Mouse (Mus musculus) stomach, embryonic 14.5 days (tissue): ENCODE measurements at regions not wholly inside any gene's neighbourhood (a gene's known extent, or its start where the extent isn't known, plus 50 kb on each side); places are given as distances from the start of the nearest gene placed in this dataset.

Experiments
- ATAC-seq: fragments of 200-750 bp; cut with Nextera tagmentation; 2 replicates; pipeline ENCODE4 v1.8.0; 2017; ENCODE audit warnings: low read depth, moderate TSS enrichment; ENCODE audit not compliant: insufficient number of reproducible peaks, insufficient read depth, low FRiP score
- H3K27ac ChIP-seq: fragments of 300-500 bp; sonication (generic); 2 replicates; pipeline ENCODE4 v1.5.1; 2014; ENCODE audit warnings: mild to moderate bottlenecking, low read length, moderate library complexity, mixed read lengths
- H3K27me3 ChIP-seq: fragments of 300-500 bp; sonication (generic); 2 replicates; pipeline ENCODE4 v1.6.1; 2014; ENCODE audit warnings: low read length, control low read depth, mixed read lengths; ENCODE audit not compliant: control insufficient read depth, insufficient read depth
- H3K36me3 ChIP-seq: fragments of 300-500 bp; sonication (generic); 2 replicates; pipeline ENCODE4 v1.6.1; 2014; ENCODE audit warnings: mild to moderate bottlenecking, control low read depth, low read length, moderate library complexity, mixed read lengths; ENCODE audit not compliant: control insufficient read depth, insufficient read depth
- H3K4me1 ChIP-seq: fragments of 300-500 bp; sonication (generic); 2 replicates; pipeline ENCODE4 v1.6.1; 2014; ENCODE audit warnings: low read length, control low read depth, mixed read lengths; ENCODE audit not compliant: control insufficient read depth, insufficient read depth
- H3K4me2 ChIP-seq: fragments of 300-500 bp; sonication (generic); replicated peaks from 2 replicates; pipeline ENCODE4 v1.6.1; 2014; ENCODE audit warnings: low read depth, low read length, control low read depth
- H3K4me3 ChIP-seq: fragments of 300-500 bp; sonication (generic); 2 replicates; pipeline ENCODE4 v1.5.1; 2014; ENCODE audit warnings: low read depth, low read length, control low read depth
- H3K9ac ChIP-seq: fragments of 300-500 bp; sonication (generic); replicated peaks from 2 replicates; pipeline ENCODE4 v1.6.1; 2014; ENCODE audit warnings: low read depth, mild to moderate bottlenecking, control low read depth, low read length, moderate library complexity, mixed read lengths
- H3K9me3 ChIP-seq: fragments of 300-500 bp; sonication (generic); 2 replicates; pipeline ENCODE4 v1.6.1; 2016; ENCODE audit warnings: low read depth, low read length, control low read depth; ENCODE audit not compliant: control insufficient read depth
- WGBS: fragments of 180-500 bp; shearing (Covaris S2); extraction: QIAGEN DNeasy Blood & Tissue Kit; methylation state at CpG from one replicate; pipeline ENCODE4 v1.1.7; 2014; 5-methylcytosine and 5-hydroxymethylcytosine counted together

DNA sequence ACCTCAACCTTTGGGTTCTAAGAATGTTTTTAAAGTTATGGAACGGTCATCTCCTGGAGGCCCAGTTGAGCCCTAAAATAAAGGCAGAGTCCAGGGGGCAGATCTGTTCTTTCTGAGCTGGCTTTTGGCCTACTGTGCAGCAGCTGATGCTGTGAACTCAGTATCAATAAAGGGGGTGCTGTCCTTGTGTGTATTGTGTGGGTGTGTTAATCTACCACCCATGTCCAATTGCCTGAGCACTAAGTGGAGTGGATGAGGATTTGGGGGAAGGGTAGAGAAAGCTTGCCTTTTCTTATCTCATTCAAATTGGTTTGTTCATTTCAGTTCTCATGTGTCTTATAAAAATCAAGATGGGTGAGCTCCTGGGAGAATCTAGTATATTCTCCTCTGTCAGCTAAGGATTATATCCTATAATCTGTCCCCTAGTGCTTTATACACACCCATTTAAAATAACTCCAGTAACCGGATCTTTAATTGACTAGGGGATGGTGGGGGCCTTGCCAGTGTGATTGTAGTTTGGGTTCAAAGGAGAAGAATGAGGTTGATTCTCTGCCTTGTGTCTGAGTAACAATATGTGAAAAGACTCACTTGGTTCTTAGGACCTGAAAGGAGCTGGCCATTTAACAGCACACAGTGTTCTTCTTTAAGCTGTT is 703.6 kb downstream of the Tfap2b start:
- no peaks in the 10 kb centered on the region for H3K36me3 ChIP-seq
- 76% methylated on average over 2 of the region's 2 CpGs for WGBS
- no peak overlapping the region for H3K4me3 ChIP-seq
- no peaks in the 10 kb centered on the region for H3K9me3 ChIP-seq
- no peak for ATAC-seq
- H3K4me2 ChIP-seq = no peak overlapping the region
- H3K27ac ChIP-seq = no peak overlapping the region
- no peaks in the 10 kb centered on the region for H3K4me1 ChIP-seq
- no peaks in the 10 kb centered on the region for H3K27me3 ChIP-seq
- H3K9ac ChIP-seq = no peak overlapping the region

DNA sequence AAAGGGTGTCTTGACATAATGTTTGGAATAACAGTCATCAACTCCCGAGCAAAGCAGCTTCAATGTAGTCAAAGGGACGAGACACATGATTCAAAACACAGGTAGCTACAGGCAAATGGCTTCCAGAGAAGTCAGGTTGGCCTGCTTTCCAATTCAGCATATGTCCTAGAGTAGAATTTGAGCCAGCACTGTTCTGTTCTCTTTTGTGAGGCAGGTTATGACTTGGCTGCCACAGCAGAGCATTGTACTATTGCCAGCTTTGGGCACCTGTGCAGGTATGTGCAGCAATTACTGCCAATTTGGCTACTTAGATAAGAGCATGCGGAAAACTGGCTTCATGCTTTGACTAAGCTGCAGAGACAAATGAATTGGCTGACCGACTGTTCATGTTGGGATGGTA is 699.1 kb downstream of the Pkhd1 start:
- no peak overlapping the region for H3K27ac ChIP-seq
- no peak overlapping the region for H3K4me3 ChIP-seq
- no peaks in the 10 kb centered on the region for H3K4me1 ChIP-seq
- no peak overlapping the region for H3K4me2 ChIP-seq
- ATAC-seq = no peak
- no peaks in the 10 kb centered on the region for H3K27me3 ChIP-seq
- WGBS = 82% methylated on average over 4 of the region's 4 CpGs
- no peaks in the 10 kb centered on the region for H3K36me3 ChIP-seq
- H3K9me3 ChIP-seq = no peaks in the 10 kb centered on the region
- H3K9ac ChIP-seq = no peak overlapping the region

DNA sequence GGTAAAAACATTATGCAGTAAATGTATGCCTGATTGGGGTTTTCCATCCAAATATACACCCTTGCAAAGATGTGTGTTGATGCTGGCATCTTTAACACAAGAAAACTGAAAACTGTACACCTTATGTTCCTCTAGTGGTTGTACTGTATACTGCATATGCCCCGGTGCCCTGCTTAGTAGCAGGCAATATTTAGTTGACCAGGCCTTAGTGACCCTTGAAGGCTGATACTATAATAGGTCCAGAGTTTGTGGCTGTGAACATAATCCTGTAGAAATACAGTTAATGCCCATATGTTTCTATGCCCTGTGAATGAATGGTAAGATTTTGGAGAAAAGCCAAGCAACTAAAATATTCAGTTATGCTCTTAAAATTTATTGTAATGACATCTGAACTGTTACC is 690.7 kb downstream of the Pkhd1 start:
- ATAC-seq = no peak
- Histone ChIP-seq H3K4me3 (no peak overlapping the region), H3K27ac (no peak overlapping the region), H3K27me3 (no peaks in the 10 kb centered on the region), H3K4me2 (no peak overlapping the region), H3K9me3 (no peaks in the 10 kb centered on the region), H3K4me1 (no peaks in the 10 kb centered on the region), H3K36me3 (no peaks in the 10 kb centered on the region), H3K9ac (no peak overlapping the region)
- WGBS = 92% methylated on average over 1 of the region's 1 CpGs

DNA sequence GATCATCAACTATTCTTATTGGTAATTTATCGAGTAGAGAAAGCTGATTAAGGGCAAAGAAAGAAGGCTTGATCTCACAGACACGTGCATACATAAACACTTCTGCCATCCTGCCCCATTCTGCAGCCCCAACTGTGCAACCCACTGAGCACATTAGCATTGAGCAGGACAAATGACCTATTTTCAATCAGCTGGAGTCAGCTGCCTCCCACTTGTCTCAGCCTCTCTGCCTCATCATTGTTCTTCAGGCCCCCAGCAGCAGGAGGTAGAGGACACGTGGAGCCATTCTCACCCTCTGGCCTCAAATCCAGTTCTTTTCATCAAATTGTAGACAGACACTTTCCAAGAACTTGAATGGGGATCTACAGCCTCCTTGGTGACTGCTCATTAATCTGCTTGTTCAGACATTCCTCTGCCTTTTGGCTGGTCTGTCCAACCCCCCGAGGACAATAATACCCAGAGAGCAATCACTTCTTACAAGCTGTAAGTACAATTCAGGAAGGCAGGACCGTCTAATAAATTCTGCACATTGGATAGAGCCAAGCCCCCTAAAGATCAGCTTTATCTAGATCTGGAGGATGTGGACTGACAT is 690.0 kb downstream of the Pkhd1 start:
- H3K9ac ChIP-seq = no peak overlapping the region
- no peaks in the 10 kb centered on the region for H3K9me3 ChIP-seq
- H3K27me3 ChIP-seq = no peaks in the 10 kb centered on the region
- H3K4me2 ChIP-seq = no peak overlapping the region
- no peak overlapping the region for H3K27ac ChIP-seq
- no peaks in the 10 kb centered on the region for H3K4me1 ChIP-seq
- ATAC-seq = no peak
- H3K4me3 ChIP-seq = no peak overlapping the region
- 52% methylated on average over 5 of the region's 5 CpGs for WGBS
- H3K36me3 ChIP-seq = no peaks in the 10 kb centered on the region

DNA sequence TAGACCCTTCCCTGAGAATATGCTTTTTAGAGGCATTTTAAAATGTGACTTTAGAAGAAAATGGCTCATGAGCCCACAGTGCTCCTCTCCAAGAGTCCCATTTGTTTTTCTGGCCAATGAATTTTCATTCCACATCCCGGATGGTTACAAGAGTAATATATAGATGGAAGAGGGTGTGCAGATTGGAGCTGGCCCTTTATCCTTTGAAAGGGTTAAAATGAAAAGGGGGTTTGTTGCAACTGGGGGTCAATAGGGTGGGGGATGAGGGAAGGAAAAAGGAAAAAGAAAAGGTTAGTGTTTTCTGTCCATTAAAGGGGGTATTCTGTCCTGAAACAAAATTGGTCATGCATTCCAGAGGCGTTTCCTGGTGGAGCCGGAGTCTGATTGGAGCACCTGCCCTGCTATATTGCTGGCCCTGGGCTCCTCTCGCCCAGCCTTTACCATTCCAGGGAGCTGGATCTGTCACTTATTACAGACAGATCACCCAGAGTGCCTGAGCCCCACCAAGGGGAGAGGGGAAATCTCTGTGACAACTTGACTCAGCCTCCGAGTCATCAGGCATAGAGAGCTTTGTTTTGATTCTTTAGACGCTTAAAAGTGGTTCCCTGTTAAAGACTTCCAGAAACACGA is 666.7 kb downstream of the Pkhd1 start:
- Histone ChIP-seq H3K27me3 (no peaks in the 10 kb centered on the region), H3K9ac (no peak overlapping the region), H3K4me2 (no peak overlapping the region), H3K9me3 (no peaks in the 10 kb centered on the region), H3K4me1 (no peaks in the 10 kb centered on the region), H3K27ac (no peak overlapping the region), H3K4me3 (no peak overlapping the region), H3K36me3 (no peaks in the 10 kb centered on the region)
- ATAC-seq = no peak
- 52% methylated on average over 7 of the region's 7 CpGs for WGBS

DNA sequence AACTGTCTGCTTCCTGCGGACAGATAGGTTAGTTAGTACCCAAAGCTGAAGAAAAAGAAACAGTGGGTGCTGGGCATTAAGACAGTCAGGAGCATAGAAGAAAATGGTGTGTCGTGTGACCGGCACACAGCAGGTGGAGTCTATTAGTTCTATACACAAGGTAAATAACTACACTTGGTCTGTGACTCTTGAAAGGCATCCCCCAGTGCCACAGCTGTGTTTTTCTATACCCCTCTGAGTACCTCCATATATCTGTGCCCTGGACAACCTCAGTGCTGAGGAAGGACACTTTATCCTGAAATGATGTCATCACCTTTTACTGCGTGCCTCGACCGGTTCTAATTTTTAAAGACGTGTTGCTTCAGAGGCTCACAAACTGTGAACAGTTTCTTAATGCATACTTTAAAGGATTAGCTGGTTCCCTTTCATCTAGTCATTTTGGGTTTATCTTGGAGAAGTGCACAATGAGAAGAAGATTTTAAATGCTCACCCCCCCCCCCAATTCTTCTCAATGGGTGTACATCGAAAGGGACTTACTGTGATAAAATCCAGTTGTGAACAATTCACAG is 666.1 kb downstream of the Pkhd1 start:
- Histone ChIP-seq H3K9me3 (no peaks in the 10 kb centered on the region), H3K9ac (no peak overlapping the region), H3K4me2 (no peak overlapping the region), H3K4me3 (no peak overlapping the region), H3K27me3 (no peaks in the 10 kb centered on the region), H3K27ac (no peak overlapping the region), H3K4me1 (no peaks in the 10 kb centered on the region), H3K36me3 (no peaks in the 10 kb centered on the region)
- 67% methylated on average over 8 of the region's 8 CpGs for WGBS
- no peak for ATAC-seq

DNA sequence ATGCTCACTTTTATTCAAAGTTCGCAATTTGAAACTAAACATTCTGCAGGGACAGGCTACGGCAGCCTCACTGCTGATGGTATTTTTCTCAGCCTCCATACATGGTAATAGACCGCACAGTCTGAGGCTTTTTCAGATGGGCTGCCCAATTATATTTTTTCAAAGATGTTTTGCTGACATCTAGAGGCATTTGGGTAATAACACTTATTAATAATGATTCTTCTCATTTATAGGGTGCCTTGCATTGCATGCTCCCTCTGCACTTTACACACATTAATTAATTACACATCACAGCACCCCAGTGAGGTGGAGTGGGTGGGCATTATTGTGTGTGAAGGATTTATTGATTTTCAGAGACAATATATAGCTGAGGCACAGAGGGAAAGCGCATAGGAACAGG is 644.5 kb downstream of the Pkhd1 start:
- WGBS = 39% methylated on average over 4 of the region's 4 CpGs
- ATAC-seq = no peak; the same call in 1 of the 2 replicates
- no peak overlapping the region for H3K27ac ChIP-seq

DNA sequence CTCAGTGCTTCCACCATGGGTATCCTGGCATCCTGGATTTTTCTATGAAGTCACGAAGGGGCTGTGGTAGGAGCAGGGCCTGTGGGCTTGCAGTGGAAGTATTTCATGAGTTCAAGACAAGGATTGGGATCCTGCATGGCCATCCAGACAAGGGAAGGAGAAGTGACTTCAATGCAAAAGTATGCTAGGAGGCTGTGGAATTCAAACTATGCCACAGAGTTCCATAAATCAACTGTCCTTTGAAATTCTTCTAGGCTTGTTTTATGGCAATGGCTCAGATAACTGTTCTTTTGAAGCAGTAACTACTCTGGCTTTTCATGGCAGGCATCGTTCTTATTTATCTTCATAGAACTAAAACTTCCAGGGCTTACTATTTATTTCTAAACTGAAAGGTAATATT is 643.9 kb downstream of the Pkhd1 start:
- Histone ChIP-seq H3K36me3 (no peaks in the 10 kb centered on the region), H3K4me1 (no peaks in the 10 kb centered on the region)

More for the DNA sequence above, 644.5 kb downstream of the Pkhd1 start:
- H3K4me1 ChIP-seq = no peaks in the 10 kb centered on the region
- no peaks in the 10 kb centered on the region for H3K36me3 ChIP-seq
- H3K4me3 ChIP-seq = no peak overlapping the region
- no peak overlapping the region for H3K4me2 ChIP-seq
- H3K27me3 ChIP-seq = no peaks in the 10 kb centered on the region
- H3K9me3 ChIP-seq = no peaks in the 10 kb centered on the region
- no peak overlapping the region for H3K9ac ChIP-seq

More for the DNA sequence above, 643.9 kb downstream of the Pkhd1 start:
- no peak overlapping the region for H3K4me2 ChIP-seq
- no peaks in the 10 kb centered on the region for H3K27me3 ChIP-seq
- H3K9ac ChIP-seq = no peak overlapping the region
- H3K27ac ChIP-seq = no peak overlapping the region
- no peak overlapping the region for H3K4me3 ChIP-seq
- WGBS = 16% methylated on average over 2 of the region's 2 CpGs
- no peak for ATAC-seq
- no peaks in the 10 kb centered on the region for H3K9me3 ChIP-seq
